Mouse (Mus musculus) intestine, embryonic 15.5 days (tissue): ENCODE data around the gene Dnm1. TPM values are rescaled to one million over a fixed set of nuclear protein-coding genes. Genes with fewer than 3 reads are reported as not detected.

ENCODE experiments used
- ATAC-seq: fragments of 200-750 bp; cut with Nextera tagmentation; 2 replicates; pipeline ENCODE4 v1.8.0; 2017; ENCODE audit warnings: moderate TSS enrichment, moderate library complexity
- H3K27ac ChIP-seq: fragments of 300-500 bp; sonication (generic); 2 replicates; pipeline ENCODE4 v1.5.1; 2015; ENCODE audit warnings: mild to moderate bottlenecking, inconsistent platforms
- H3K27me3 ChIP-seq: fragments of 300-500 bp; sonication (generic); replicated peaks from 2 replicates; pipeline ENCODE4 v1.6.1; 2015; ENCODE audit warnings: inconsistent platforms
- H3K36me3 ChIP-seq: fragments of 300-500 bp; sonication (generic); 2 replicates; pipeline ENCODE4 v1.6.1; 2015; ENCODE audit warnings: inconsistent platforms
- H3K4me1 ChIP-seq: fragments of 300-500 bp; sonication (generic); replicated peaks from 2 replicates; pipeline ENCODE4 v1.6.1; 2015; ENCODE audit warnings: inconsistent platforms
- H3K4me2 ChIP-seq: fragments of 300-500 bp; sonication (generic); replicated peaks from 2 replicates; pipeline ENCODE4 v1.6.1; 2015; ENCODE audit warnings: mild to moderate bottlenecking, inconsistent platforms
- H3K4me3 ChIP-seq: fragments of 300-500 bp; sonication (generic); replicated peaks from 2 replicates; pipeline ENCODE4 v1.5.1; 2015; ENCODE audit warnings: inconsistent platforms
- H3K9ac ChIP-seq: fragments of 300-500 bp; sonication (generic); 2 replicates; pipeline ENCODE4 v1.6.1; 2015; ENCODE audit warnings: inconsistent platforms
- H3K9me3 ChIP-seq: fragments of 300-500 bp; sonication (generic); 2 replicates; pipeline ENCODE4 v1.6.1; 2016; ENCODE audit warnings: inconsistent platforms
- WGBS: fragments of 180-500 bp; shearing (Covaris S2); methylation state at CpG from one replicate; pipeline ENCODE4 v1.1.7; 2015; 5-methylcytosine and 5-hydroxymethylcytosine counted together
- polyA plus RNA-seq: library from polyadenylated mRNA; unstranded; fragments of >200 nt; fragmentation: Nextera tagmentation; extraction: Ambion mirVana; gene quantifications from 2 replicates; pipeline ENCODE4 v1.2.1, GENCODE M21; 2015

The Dnm1 gene
- polyA plus RNA-seq, 1 experiment from 2014 or later, result 12.2 TPM

DNA sequence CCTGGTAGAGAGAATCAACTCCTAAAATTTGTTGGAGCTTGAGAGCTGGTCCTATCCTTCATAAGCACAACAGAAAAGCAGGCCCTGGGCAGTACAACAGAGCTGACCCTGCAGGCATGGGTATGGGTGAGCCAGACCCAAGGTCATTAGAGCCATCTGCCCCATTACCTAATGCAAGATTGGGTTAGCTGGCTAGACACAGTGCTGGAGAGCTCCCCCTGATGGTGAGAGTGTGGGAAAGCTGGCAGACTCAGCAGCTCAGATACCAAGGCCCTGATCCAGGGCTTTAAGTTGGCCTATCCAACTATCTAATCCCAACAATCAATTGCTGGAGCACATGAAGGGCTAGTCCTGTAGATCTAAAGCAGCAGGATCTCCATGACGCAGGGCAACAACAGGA lies 70.4 kb downstream of the Dnm1 start:
- H3K27me3 ChIP-seq, result no peaks in the 10 kb centered on the region
- H3K4me3 ChIP-seq, result no peak overlapping the region
- peaks cover 25% of the 10 kb centered on the region for H3K36me3 ChIP-seq
- H3K4me1 ChIP-seq, result peaks cover 8% of the 10 kb centered on the region
- no peaks in the 10 kb centered on the region for H3K9me3 ChIP-seq
- no peak overlapping the region for H3K4me2 ChIP-seq
- 87% methylated on average over 1 of the region's 1 CpGs for WGBS
- H3K9ac ChIP-seq, result no peak overlapping the region
- ATAC-seq, result 0 out of 2 replicates have a peak, but pooled peaks have one; percentile 16
- no peak overlapping the region for H3K27ac ChIP-seq

DNA sequence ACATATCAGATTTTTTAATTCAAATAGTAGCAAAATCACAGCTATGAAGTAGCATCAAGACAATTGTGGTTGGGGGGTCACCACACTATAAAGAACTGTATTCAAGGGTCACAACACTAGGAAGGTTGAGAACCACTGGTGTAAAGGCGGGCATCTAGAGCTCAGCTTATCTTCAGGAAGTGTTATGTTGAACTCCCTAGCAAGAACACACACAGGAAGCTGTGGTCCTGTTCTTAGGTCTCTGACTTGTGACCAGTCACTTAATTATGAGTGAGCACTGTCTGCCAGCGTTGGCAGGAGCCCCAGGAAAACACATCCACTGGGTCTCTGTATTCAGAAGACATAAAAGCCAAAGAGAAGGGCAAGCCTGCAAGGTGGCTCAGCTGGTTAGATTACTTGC lies 70.8 kb downstream of the Dnm1 start:
- ATAC-seq, result no peak
- Histone ChIP-seq H3K9me3 (no peaks in the 10 kb centered on the region), H3K27me3 (no peaks in the 10 kb centered on the region), H3K27ac (no peak overlapping the region), H3K9ac (no peak overlapping the region), H3K4me3 (no peak overlapping the region), H3K36me3 (peaks cover 28% of the 10 kb centered on the region), H3K4me2 (no peak overlapping the region), H3K4me1 (peaks cover 8% of the 10 kb centered on the region)
- WGBS, result 86% methylated on average over 2 of the region's 2 CpGs

DNA sequence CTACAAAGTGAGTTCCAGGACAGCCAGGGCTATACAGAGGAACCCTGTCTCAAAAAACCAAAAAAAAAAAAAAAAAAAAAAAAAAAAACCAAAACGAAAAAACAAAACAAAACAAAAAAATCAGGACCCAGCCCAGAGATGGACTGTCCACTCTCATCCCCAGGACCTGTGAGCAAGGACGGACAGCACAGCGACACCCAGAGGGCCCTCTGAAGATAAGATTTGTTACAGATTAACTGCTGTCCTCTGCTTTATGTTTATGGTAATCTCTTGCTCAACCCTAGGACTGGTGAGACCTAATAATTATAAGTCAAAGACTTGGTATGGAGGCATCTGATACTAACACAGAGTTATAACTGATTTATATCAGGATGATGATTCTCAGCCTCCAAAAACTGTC lies 77.3 kb downstream of the Dnm1 start:
- no peak for ATAC-seq
- peaks cover 23% of the 10 kb centered on the region for H3K36me3 ChIP-seq
- no peaks in the 10 kb centered on the region for H3K4me1 ChIP-seq
- no peaks in the 10 kb centered on the region for H3K27me3 ChIP-seq
- H3K9me3 ChIP-seq, result no peaks in the 10 kb centered on the region
- no peak overlapping the region for H3K4me3 ChIP-seq
- 57% methylated on average over 3 of the region's 3 CpGs for whole genome bisulfite sequencing
- H3K9ac ChIP-seq, result no peak overlapping the region
- H3K4me2 ChIP-seq, result no peak overlapping the region
- H3K27ac ChIP-seq, result no peak overlapping the region

DNA sequence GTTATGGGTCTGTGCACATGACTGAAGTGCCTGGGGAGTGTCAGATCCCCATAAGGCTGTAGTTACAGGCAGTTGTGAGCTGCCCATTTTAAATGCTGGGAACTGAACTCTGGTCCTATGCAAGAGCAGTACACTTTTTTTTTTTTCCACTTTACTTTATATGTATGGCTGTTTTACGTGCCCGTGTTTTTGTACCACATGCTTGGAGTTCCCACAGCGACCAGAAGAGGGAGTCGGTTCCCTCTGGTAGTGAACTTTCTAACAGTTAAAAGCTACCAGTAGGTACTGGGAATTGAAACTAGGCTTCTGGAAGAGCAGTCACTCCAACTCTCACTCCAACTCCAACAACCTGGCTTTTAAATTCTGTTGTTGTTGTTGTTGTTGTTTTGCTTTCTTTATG lies 92.5 kb downstream of the Dnm1 start:
- H3K27ac ChIP-seq, result 0 out of 2 replicates have a peak overlapping the region, but pooled peaks have one; percentile 42
- H3K27me3 ChIP-seq, result no peaks in the 10 kb centered on the region
- H3K4me1 ChIP-seq, result peaks cover 14% of the 10 kb centered on the region
- H3K4me2 ChIP-seq, result no peak overlapping the region
- 42% methylated on average over 4 of the region's 4 CpGs for WGBS
- H3K9me3 ChIP-seq, result no peaks in the 10 kb centered on the region
- H3K4me3 ChIP-seq, result no peak overlapping the region
- no peak for ATAC-seq
- H3K36me3 ChIP-seq, result peaks cover 20% of the 10 kb centered on the region
- H3K9ac ChIP-seq, result no peak overlapping the region

DNA sequence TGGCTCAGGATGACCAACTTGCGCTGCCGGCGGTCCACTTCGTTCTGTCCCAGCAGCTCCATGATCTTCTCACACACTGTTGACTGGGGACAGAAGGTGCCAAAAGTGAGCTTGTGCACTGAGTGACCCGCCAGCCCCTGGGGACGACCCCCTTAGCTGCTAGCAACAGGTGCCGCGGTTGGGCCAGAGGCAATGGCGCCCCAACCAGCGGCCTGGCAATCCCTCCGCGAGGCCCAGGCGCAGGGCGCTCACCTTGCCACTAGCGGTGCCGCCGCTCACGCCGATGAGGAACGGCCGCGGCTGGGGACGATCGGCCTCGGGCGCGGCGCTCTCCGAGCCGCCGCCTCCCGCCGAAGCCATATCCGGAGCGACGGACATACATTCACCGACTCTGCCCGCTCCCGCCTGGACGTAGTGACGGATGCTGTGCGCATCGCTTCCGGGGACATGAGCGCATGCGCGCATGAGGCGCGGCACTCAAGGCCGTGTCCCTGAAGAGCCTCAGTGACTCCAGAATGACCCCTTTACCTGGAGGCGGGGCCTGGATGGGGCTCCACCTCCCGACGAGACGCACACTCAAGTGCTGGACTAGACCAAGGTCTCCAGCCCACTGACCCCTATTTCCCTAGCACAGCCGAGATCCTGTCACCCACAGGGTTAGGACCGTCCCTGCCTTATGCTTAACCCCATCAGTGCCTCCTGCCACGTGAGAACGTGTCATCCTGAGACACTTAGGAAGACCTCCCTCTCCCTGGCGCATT lies 93.3 kb downstream of the Dnm1 start, which contains the start of gene Uck1:
Uck1 (minus strand) TSS at position 503 of the 761 bp plus-strand sequence.
- H3K4me2 ChIP-seq, result peak within 1 kb of the TSS; percentile 81
- H3K27ac ChIP-seq, result peak within 1 kb of the TSS; percentile 81
- H3K9me3 ChIP-seq, result no peaks in the 10 kb centered on the region
- WGBS, result 1% methylated on average over 59 of the region's 59 CpGs
- H3K27me3 ChIP-seq, result no peaks in the 10 kb centered on the region
- peaks cover 20% of the 10 kb centered on the region for H3K36me3 ChIP-seq
- ATAC-seq, result peak; percentile 96
- peak within 1 kb of the TSS; percentile 87 for H3K9ac ChIP-seq
- peaks cover 14% of the 10 kb centered on the region for H3K4me1 ChIP-seq
- peak within 1 kb of the TSS; percentile 92 for H3K4me3 ChIP-seq

DNA sequence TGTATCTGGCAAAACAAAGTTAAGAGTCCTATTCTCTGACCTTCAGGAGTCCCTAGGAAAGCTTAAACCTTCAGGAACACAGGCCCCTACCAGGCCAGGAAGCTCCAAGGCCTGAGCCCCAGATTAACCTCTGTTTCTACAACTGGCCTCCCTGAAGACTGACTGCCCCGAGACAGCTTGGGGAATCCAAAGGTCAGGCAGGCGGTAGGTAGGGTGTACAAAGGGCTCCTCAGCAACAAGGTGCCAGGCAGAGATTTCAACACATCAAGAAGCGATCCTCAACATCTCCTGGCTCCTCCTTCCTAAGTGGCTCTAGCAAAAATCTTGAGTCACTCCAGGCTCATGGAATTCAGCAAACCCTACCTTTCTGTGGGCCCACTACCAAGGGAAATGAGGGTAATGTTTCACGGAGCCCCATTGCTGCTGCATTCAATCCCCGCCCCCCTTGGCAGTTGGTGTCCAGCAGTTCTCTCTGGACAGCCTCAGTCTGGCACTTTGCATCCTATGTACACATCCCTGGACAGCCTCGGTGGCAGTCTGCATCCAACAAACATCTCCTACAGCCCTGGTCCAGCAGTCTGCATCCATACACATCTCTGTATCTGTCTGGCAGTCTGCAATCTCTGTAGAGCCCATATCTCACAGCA lies 94.1 kb downstream of the Dnm1 start:
- peak overlapping the region; percentile 92 for H3K4me3 ChIP-seq
- H3K9ac ChIP-seq, result peak overlapping the region; percentile 87
- peaks cover 24% of the 10 kb centered on the region for H3K36me3 ChIP-seq
- peak; percentile 56; the same call in 1 of the 2 replicates for ATAC-seq
- peak overlapping the region; percentile 81 for H3K4me2 ChIP-seq
- peaks cover 14% of the 10 kb centered on the region for H3K4me1 ChIP-seq
- no peaks in the 10 kb centered on the region for H3K9me3 ChIP-seq
- H3K27me3 ChIP-seq, result no peaks in the 10 kb centered on the region
- H3K27ac ChIP-seq, result peak overlapping the region; percentile 81; the same call in 1 of the 2 replicates
- 40% methylated on average over 6 of the region's 6 CpGs for WGBS

Other genes starting within 250 kb of the Dnm1 start
- gene Prrc2b, start 202.3 kb downstream of the Dnm1 start, polyA plus RNA-seq, result 32.5 and 36.1 TPM in 2 replicates
- gene Pomt1, start 116.7 kb downstream of the Dnm1 start, polyA plus RNA-seq, result 26.0 and 26.8 TPM in 2 replicates
- gene Uck1, start 93.2 kb downstream of the Dnm1 start, polyA plus RNA-seq, result 64.7 and 69.0 TPM in 2 replicates
- 19.7 and 20.5 TPM in 2 replicates for gene Golga2, start 66.0 kb downstream of the Dnm1 start, polyA plus RNA-seq
- gene Swi5, start 65.3 kb downstream of the Dnm1 start, polyA plus RNA-seq, result 387 and 409 TPM in 2 replicates
- 38.9 and 39.8 TPM in 2 replicates for gene Ciz1, start 1.0 kb downstream of the Dnm1 start, polyA plus RNA-seq
- gene 1110008P14Rik, start 28.6 kb upstream of the Dnm1 start, polyA plus RNA-seq, result 38.6 and 42.5 TPM in 2 replicates
- 1.8 and 4.7 TPM in 2 replicates for gene Lcn2, start 34.9 kb upstream of the Dnm1 start, polyA plus RNA-seq
- 43.5 and 48.2 TPM in 2 replicates for gene Ptges2, start 42.6 kb upstream of the Dnm1 start, polyA plus RNA-seq
- gene Naif1, start 97.1 kb upstream of the Dnm1 start, polyA plus RNA-seq, result 4.7 and 5.0 TPM in 2 replicates
- 20.0 and 20.1 TPM in 2 replicates for gene Slc25a25, start 98.1 kb upstream of the Dnm1 start, polyA plus RNA-seq
- gene Fam102a, start 182.0 kb upstream of the Dnm1 start, polyA plus RNA-seq, result 9.7 and 9.8 TPM in 2 replicates
- 115 and 121 TPM in 2 replicates for gene Dpm2, start 217.5 kb upstream of the Dnm1 start, polyA plus RNA-seq
- gene Pip5kl1, start 221.5 kb upstream of the Dnm1 start, polyA plus RNA-seq, result 0.56 and 0.69 TPM in 2 replicates
- gene 9430097D07Rik, start 222.3 kb upstream of the Dnm1 start, polyA plus RNA-seq, result not detected in 2 replicates
- 16.4 and 18.8 TPM in 2 replicates for gene St6galnac4, start 233.8 kb upstream of the Dnm1 start, polyA plus RNA-seq
- gene St6galnac6, start 246.4 kb upstream of the Dnm1 start, polyA plus RNA-seq, result 14.0 and 15.7 TPM in 2 replicates